Mouse (Mus musculus): ENCODE results near the gene Cep104. TPM values are rescaled to one million over a fixed set of nuclear protein-coding genes. Genes with fewer than 3 reads are reported as not detected.

Cep104 gene
- polyA plus RNA-seq, 1 experiment from 2014 or later: 17.9 TPM

- WGBS: 69% methylated on average over 4 of the region's 4 CpGs
- H3K9me3 ChIP-seq: no peaks in the 10 kb centered on the region
- no peak overlapping the region for H3K4me2 ChIP-seq
- H3K9ac ChIP-seq: no peak overlapping the region
- H3K36me3 ChIP-seq: no peaks in the 10 kb centered on the region
- peaks cover 23% of the 10 kb centered on the region for H3K4me1 ChIP-seq
- H3K4me3 ChIP-seq: no peak overlapping the region
- no peak overlapping the region for H3K27ac ChIP-seq
- ATAC-seq (ENCODE audit: insufficient number of reproducible peaks, insufficient read depth, low FRiP score, low TSS enrichment, low read depth): no peak
- H3K27me3 ChIP-seq: no peaks in the 10 kb centered on the region
These were observed 78.1 kb downstream of the Cep104 start for GRCm38 (mm10) chr4:154053065-154053464.

GRCm38 (mm10) chr4:154055482-154055881, 80.5 kb downstream of the Cep104 start:
- H3K27ac ChIP-seq: peak overlapping the region; percentile 66
- no peak for ATAC-seq (ENCODE audit: insufficient number of reproducible peaks, insufficient read depth, low FRiP score, low TSS enrichment, low read depth)
- 81% methylated on average over 7 of the region's 7 CpGs for WGBS

GRCm38 (mm10) chr4:154056046-154056445, 81.1 kb downstream of the Cep104 start:
- no peak for ATAC-seq (ENCODE audit: insufficient number of reproducible peaks, insufficient read depth, low FRiP score, low TSS enrichment, low read depth)
- Histone ChIP-seq H3K9ac (no peak overlapping the region), H3K27ac (peak overlapping the region; percentile 66), H3K36me3 (no peaks in the 10 kb centered on the region), H3K4me1 (peaks cover 24% of the 10 kb centered on the region), H3K9me3 (no peaks in the 10 kb centered on the region), H3K27me3 (no peaks in the 10 kb centered on the region), H3K4me2 (no peak overlapping the region), H3K4me3 (no peak overlapping the region)
- WGBS: 40% methylated on average over 2 of the region's 2 CpGs

More at GRCm38 (mm10) chr4:154055482-154055881, 80.5 kb downstream of the Cep104 start:
- Histone ChIP-seq H3K36me3 (no peaks in the 10 kb centered on the region), H3K4me3 (no peak overlapping the region), H3K4me1 (peaks cover 24% of the 10 kb centered on the region), H3K9me3 (no peaks in the 10 kb centered on the region), H3K27me3 (no peaks in the 10 kb centered on the region), H3K4me2 (no peak overlapping the region), H3K9ac (0 out of 2 replicates have a peak overlapping the region, but pooled peaks have one; percentile 33)

- no peaks in the 10 kb centered on the region for H3K36me3 ChIP-seq
- H3K27me3 ChIP-seq: no peaks in the 10 kb centered on the region
- H3K27ac ChIP-seq: peak overlapping the region; percentile 80
- H3K9me3 ChIP-seq: no peaks in the 10 kb centered on the region
- H3K9ac ChIP-seq: peak overlapping the region; percentile 21; the same call in 1 of the 2 replicates
- H3K4me3 ChIP-seq: no peak overlapping the region
- no peak overlapping the region for H3K4me2 ChIP-seq
- peaks cover 24% of the 10 kb centered on the region for H3K4me1 ChIP-seq
- 24% methylated on average over 2 of the region's 2 CpGs for WGBS
- ATAC-seq (ENCODE audit: insufficient number of reproducible peaks, insufficient read depth, low FRiP score, low TSS enrichment, low read depth): no peak
These were observed 81.7 kb downstream of the Cep104 start for GRCm38 (mm10) chr4:154056661-154057060.

GRCm38 (mm10) chr4:154057696-154058095, 82.7 kb downstream of the Cep104 start:
- 40% methylated on average over 4 of the region's 4 CpGs for WGBS
- no peak overlapping the region for H3K9ac ChIP-seq
- H3K36me3 ChIP-seq: no peaks in the 10 kb centered on the region
- 0 out of 2 replicates have a peak overlapping the region, but pooled peaks have one; percentile 12 for H3K27ac ChIP-seq
- no peaks in the 10 kb centered on the region for H3K27me3 ChIP-seq
- no peaks in the 10 kb centered on the region for H3K9me3 ChIP-seq
- H3K4me1 ChIP-seq: peaks cover 24% of the 10 kb centered on the region
- no peak overlapping the region for H3K4me2 ChIP-seq
- no peak overlapping the region for H3K4me3 ChIP-seq
- ATAC-seq (ENCODE audit: insufficient number of reproducible peaks, insufficient read depth, low FRiP score, low TSS enrichment, low read depth): no peak

Other genes with a start within 250 kb of the Cep104 start
- gene A430005L14Rik, start 18.0 kb upstream of the Cep104 start, polyA plus RNA-seq (2015; fragmentation: Nextera tagmentation; extraction: Ambion mirVana): 76.2 and 82.0 TPM in 2 replicates
- gene Dffb, start 68 bp upstream of the Cep104 start, polyA plus RNA-seq (2015; fragmentation: Nextera tagmentation; extraction: Ambion mirVana): 15.4 and 18.1 TPM in 2 replicates
- gene Lrrc47, start 36.5 kb downstream of the Cep104 start, polyA plus RNA-seq (2015; fragmentation: Nextera tagmentation; extraction: Ambion mirVana): 20.1 and 21.4 TPM in 2 replicates
- gene Smim1, start 51.0 kb downstream of the Cep104 start, polyA plus RNA-seq (2015; fragmentation: Nextera tagmentation; extraction: Ambion mirVana): 12.5 and 16.8 TPM in 2 replicates
- not detected in 2 replicates for gene Ccdc27, start 67.5 kb downstream of the Cep104 start, polyA plus RNA-seq (2015; fragmentation: Nextera tagmentation; extraction: Ambion mirVana)
- 4.5 and 5.7 TPM in 2 replicates for gene Trp73, start 165.0 kb downstream of the Cep104 start, polyA plus RNA-seq (2015; fragmentation: Nextera tagmentation; extraction: Ambion mirVana)
- gene Wrap73, start 167.2 kb downstream of the Cep104 start, polyA plus RNA-seq (2015; fragmentation: Nextera tagmentation; extraction: Ambion mirVana): 44.1 and 44.9 TPM in 2 replicates
- 129 and 140 TPM in 2 replicates for gene Tprgl, start 185.5 kb downstream of the Cep104 start, polyA plus RNA-seq (2015; fragmentation: Nextera tagmentation; extraction: Ambion mirVana)
- 99.7 and 104 TPM in 2 replicates for gene Megf6, start 195.5 kb downstream of the Cep104 start, polyA plus RNA-seq (2015; fragmentation: Nextera tagmentation; extraction: Ambion mirVana)